Comparison of ENCODE assay signal across 14 mouse cellular contexts in the genomic region with DNA sequence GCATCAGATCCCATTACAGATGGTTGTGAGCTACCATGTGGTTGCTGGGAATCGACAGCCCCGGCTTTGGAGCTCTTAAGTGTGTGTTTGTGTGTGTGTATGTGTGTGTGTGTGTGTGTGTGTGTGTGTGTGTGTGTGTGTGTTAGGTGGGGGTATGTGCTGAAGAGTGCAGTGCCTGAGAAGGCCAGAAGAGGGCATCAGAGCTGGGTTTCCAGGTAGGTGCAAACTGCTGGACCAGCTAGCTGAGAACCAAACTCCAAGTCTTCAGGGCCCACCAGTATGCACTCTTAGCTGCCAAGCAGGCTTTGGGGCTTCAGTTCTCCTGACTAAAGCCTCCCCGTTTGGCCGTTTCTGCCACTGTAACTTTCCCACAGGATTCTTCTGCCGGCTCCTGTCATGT. TPM values are rescaled to one million over a fixed set of nuclear protein-coding genes. Genes with fewer than 3 reads are reported as not detected.
A peak's percentile ranks its signal among the peaks of the same experiment; 100 is the strongest.
DNase-seq lines count a peak whose midpoint lies in the region; ATAC-seq and TF ChIP-seq lines count a peak whose summit lies in the region.
"Had no signal": no experiment of that assay in that cellular context is flagged by ENCODE, and none has a peak within 500 bp of the region (broad histone marks: within the 10 kb centered on the region; RNA-seq: fewer than 3 reads in every experiment).

No protein-coding gene starts in this region.

- 83% methylated on average over 5 of the region's 5 CpGs for WGBS in heart, adult 2 months
- 79% methylated on average over 5 of the region's 5 CpGs for WGBS in lung, embryonic 14.5 days
- WGBS in thymus, adult 2 months: 98% methylated on average over 5 of the region's 5 CpGs

- no peaks in the 10 kb centered on the region for H3K27me3 ChIP-seq in heart, adult 2 months (ENCODE audit: control insufficient read depth, insufficient read depth, low read length)
- H3K27me3 ChIP-seq in lung, embryonic 14.5 days (ENCODE audit: insufficient read depth, low read length): no peaks in the 10 kb centered on the region
- H3K27me3 ChIP-seq in E14TG2a.4 (ENCODE audit: insufficient read depth, low read length): peaks cover under 1% of the 10 kb centered on the region
- H3K27me3 ChIP-seq in thymus, adult 2 months (ENCODE audit: control insufficient read depth, insufficient read depth, low read length): no peaks in the 10 kb centered on the region
- H3K27me3 ChIP-seq: forebrain, embryonic 15.5 days; midbrain, embryonic 13.5 days; stomach, embryonic 15.5 days had no signal

- no peak for TF ChIP-seq EP300 in heart, adult 2 months (IDR thresholded peaks at IDR 0.05; ENCODE audit: insufficient read depth, low read depth, low read length)

- H3K36me3 ChIP-seq in heart, adult 2 months (ENCODE audit: control insufficient read depth, insufficient read depth, low read length): no peaks in the 10 kb centered on the region
- no peaks in the 10 kb centered on the region for H3K36me3 ChIP-seq in lung, embryonic 14.5 days (ENCODE audit: insufficient read depth)
- no peaks in the 10 kb centered on the region for H3K36me3 ChIP-seq in E14TG2a.4 (ENCODE audit: insufficient read depth, low read length)
- H3K36me3 ChIP-seq in thymus, adult 2 months (ENCODE audit: control insufficient read depth, insufficient read depth, low read length): peaks cover 8% of the 10 kb centered on the region; the same call in 1 of the 2 replicates
- H3K36me3 ChIP-seq: forebrain, embryonic 15.5 days; midbrain, embryonic 13.5 days; stomach, embryonic 15.5 days had no signal

- H3K27ac ChIP-seq in heart, adult 2 months: no peak overlapping the region
- H3K27ac ChIP-seq in lung, embryonic 14.5 days (ENCODE audit: low read depth): no peak overlapping the region
- H3K27ac ChIP-seq in thymus, adult 2 months (ENCODE audit: control insufficient read depth, insufficient read depth, low read length): no peak overlapping the region
- H3K27ac ChIP-seq: forebrain, embryonic 15.5 days; left cerebral cortex, adult 2 months; midbrain, embryonic 13.5 days; stomach, embryonic 15.5 days had no signal

- no peaks in the 10 kb centered on the region for H3K79me2 ChIP-seq in heart, adult 2 months (replicated peaks; ENCODE audit: control insufficient read depth, insufficient read depth, low read length)

- no peak for DNase-seq in heart, adult 2 months
- DNase-seq in heart, adult 18-20 months: no peak
- peak; percentile 40 for DNase-seq in lung, embryonic 14.5 days
- DNase-seq in lung, postnatal 36 days: no peak
- no peak for DNase-seq in thymus, adult 2 months
- DNase-seq in heart, adult 8-10 months (ENCODE audit: low spot score): no peak
- DNase-seq: kidney, adult 8-10 months had no signal

- H3K9me3 ChIP-seq in lung, embryonic 14.5 days (ENCODE audit: low read depth, low read length): no peaks in the 10 kb centered on the region
- no peaks in the 10 kb centered on the region for H3K9me3 ChIP-seq in E14TG2a.4 (ENCODE audit: low read length)
- H3K9me3 ChIP-seq: forebrain, embryonic 15.5 days; G1E; midbrain, embryonic 13.5 days; stomach, embryonic 15.5 days had no signal

- TF ChIP-seq POLR2A in heart, adult 2 months (IDR thresholded peaks at IDR 0.05; ENCODE audit: insufficient read depth, low read depth, low read length): no peak
- no peak for TF ChIP-seq POLR2A in thymus, adult 2 months (IDR thresholded peaks at IDR 0.05; ENCODE audit: control insufficient read depth, extremely low read depth, insufficient read depth, low read length, poor library complexity)

- no peaks in the 10 kb centered on the region; the same call in 1 of the 2 replicates for H3K4me1 ChIP-seq in heart, adult 2 months (ENCODE audit: control insufficient read depth, insufficient read depth, low read length)
- H3K4me1 ChIP-seq in lung, embryonic 14.5 days (ENCODE audit: insufficient read depth): peaks cover 9% of the 10 kb centered on the region
- peaks cover 9% of the 10 kb centered on the region for H3K4me1 ChIP-seq in E14TG2a.4 (replicated peaks; ENCODE audit: low read depth, low read length)
- H3K4me1 ChIP-seq in thymus, adult 2 months (replicated peaks; ENCODE audit: control insufficient read depth, insufficient read depth, low read length): peaks cover 21% of the 10 kb centered on the region
- H3K4me1 ChIP-seq: forebrain, embryonic 15.5 days; midbrain, embryonic 13.5 days had no signal

- intact Hi-C loops in heart, adult 2 months (cut with DNase I): no loop called here

- TF ChIP-seq CTCF in heart, adult 2 months (IDR thresholded peaks at IDR 0.05): peak; percentile 11; the same call in 1 of the 2 replicates
- TF ChIP-seq CTCF in lung, embryonic 14.5 days (IDR thresholded peaks at IDR 0.05; ENCODE audit: low read depth): peak; percentile 41; the same call in 1 of the 2 replicates
- TF ChIP-seq CTCF in E14TG2a.4 (conservative IDR thresholded peaks at IDR 0.05; ENCODE audit: low read length): peak; percentile 40
- no peak for TF ChIP-seq CTCF in thymus, adult 2 months (IDR thresholded peaks at IDR 0.05; ENCODE audit: borderline replicate concordance, control insufficient read depth, extremely low read depth, insufficient read depth, low read length, poor library complexity)

- no peak overlapping the region for H3K9ac ChIP-seq in heart, adult 2 months (ENCODE audit: low read depth, low read length)
- no peak overlapping the region for H3K9ac ChIP-seq in lung, embryonic 14.5 days
- H3K9ac ChIP-seq: forebrain, embryonic 15.5 days; midbrain, embryonic 13.5 days; stomach, embryonic 15.5 days had no signal

- no peak overlapping the region for H3K4me2 ChIP-seq in lung, embryonic 14.5 days
- H3K4me2 ChIP-seq: forebrain, embryonic 15.5 days; midbrain, embryonic 13.5 days; stomach, embryonic 15.5 days had no signal

- H3K4me3 ChIP-seq in heart, adult 2 months: no peak overlapping the region
- H3K4me3 ChIP-seq in lung, embryonic 14.5 days (ENCODE audit: low read depth, low read length): no peak overlapping the region
- no peak overlapping the region for H3K4me3 ChIP-seq in E14TG2a.4 (replicated peaks; ENCODE audit: low read length)
- no peak overlapping the region for H3K4me3 ChIP-seq in thymus, adult 2 months (ENCODE audit: control insufficient read depth, insufficient read depth, low read length)
- H3K4me3 ChIP-seq: forebrain, embryonic 15.5 days; left cerebral cortex, adult 2 months; midbrain, embryonic 13.5 days; stomach, embryonic 15.5 days had no signal

- ATAC-seq in lung, embryonic 14.5 days (ENCODE audit: insufficient read depth): no peak
- 0 out of 2 replicates have a peak, but pooled peaks have one; percentile 60 for ATAC-seq in erythroblast, adult 5-6 weeks (replicated peaks; ENCODE audit: low FRiP score, poor library complexity, severe bottlenecking)
- ATAC-seq: forebrain, embryonic 15.5 days; midbrain, embryonic 13.5 days had no signal

RNA-seq across cellular contexts. Expression of a gene that starts 10.3 kb away (rescaled TPM):
- 10 to 100 TPM in 1 of 2 experiments, 1 to 10 TPM in 1; 9.8 to 14.3 TPM for total RNA-seq in heart, adult 2 months (2021)
- 4.8 and 5.0 TPM in 2 replicates for polyA plus RNA-seq in heart, adult 2 months (2012; rRNA removed)
- total RNA-seq in heart, adult 18-20 months (2021): 10 to 100 TPM; 10.8 to 13.4 TPM
- 31.1 and 31.2 TPM in 2 replicates for polyA plus RNA-seq in lung, embryonic 14.5 days (2014; fragmentation: Nextera tagmentation; extraction: Ambion mirVana)
- 21.9 and 24.5 TPM in 2 replicates for total RNA-seq in erythroblast, adult 5-6 weeks (2015; ENCODE audit: low replicate concordance)
- 22.7 and 44.9 TPM in 2 replicates for total RNA-seq in erythroblast, adult 5-6 weeks (2017; ENCODE audit: low replicate concordance)
- polyA plus RNA-seq in thymus, adult 2 months (2012; rRNA removed): 62.5 and 71.8 TPM in 2 replicates
- total RNA-seq in heart, adult 8-10 months (2022): 10 to 100 TPM in 1 of 4 experiments, 1 to 10 TPM in 3; 6.9 to 11.3 (median 9.2) TPM

RNA-seq across cellular contexts. Expression of a gene that starts 53.3 kb away (rescaled TPM):
- total RNA-seq in heart, adult 2 months (2021): 10 to 100 TPM; 42.8 to 43.4 TPM
- 18.4 and 32.9 TPM in 2 replicates for polyA plus RNA-seq in heart, adult 2 months (2012; rRNA removed)
- total RNA-seq in heart, adult 18-20 months (2021): 10 to 100 TPM; 40.1 to 43.4 TPM
- 38.4 TPM in 2 replicates for polyA plus RNA-seq in lung, embryonic 14.5 days (2014; fragmentation: Nextera tagmentation; extraction: Ambion mirVana)
- total RNA-seq in erythroblast, adult 5-6 weeks (2015; ENCODE audit: low replicate concordance): 65.6 and 74.4 TPM in 2 replicates
- 52.6 and 91.2 TPM in 2 replicates for total RNA-seq in erythroblast, adult 5-6 weeks (2017; ENCODE audit: low replicate concordance)
- polyA plus RNA-seq in thymus, adult 2 months (2012; rRNA removed): 43.8 and 54.6 TPM in 2 replicates
- 10 to 100 TPM; 41.9 to 46.8 (median 44.8) TPM for total RNA-seq in heart, adult 8-10 months (2022)
